Mouse (Mus musculus) spleen, postnatal 0 days (tissue): ENCODE measurements around the gene Gpi1. TPM values are rescaled to one million over a fixed set of nuclear protein-coding genes. Genes with fewer than 3 reads are reported as not detected.

Experiments used
- polyA plus RNA-seq: library from polyadenylated mRNA; unstranded; fragments of >200 nt; fragmentation: Nextera tagmentation; extraction: Ambion mirVana; gene quantifications from 2 replicates; pipeline ENCODE4 v1.2.1, GENCODE M21; 2015

Gene Gpi1
- 145 and 176 TPM in 2 replicates for polyA plus RNA-seq

DNA sequence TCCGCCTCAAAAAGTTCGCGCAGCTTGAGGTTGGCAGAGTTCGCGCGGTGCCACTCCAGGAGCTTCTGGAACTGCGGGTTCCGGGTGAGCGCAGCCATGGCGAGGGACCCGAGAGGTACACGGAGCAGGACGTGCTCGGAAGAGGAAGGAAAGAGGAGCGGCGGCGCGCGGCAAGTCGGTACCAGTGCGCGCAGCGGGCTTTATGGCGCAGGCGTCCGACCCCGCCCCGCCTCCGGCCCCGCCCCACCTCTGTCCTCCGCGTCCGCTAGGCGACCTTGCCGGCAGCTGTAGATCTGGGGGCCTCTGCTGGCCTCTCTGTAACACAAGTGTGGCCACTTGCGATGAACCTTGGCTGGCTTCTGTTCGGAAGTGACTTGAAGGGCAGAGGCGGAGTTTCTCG, at the start of gene Gpi1:
Gene Gpi1, minus strand, starts transcription at position 221 of the 400 bp plus-strand sequence.

DNA sequence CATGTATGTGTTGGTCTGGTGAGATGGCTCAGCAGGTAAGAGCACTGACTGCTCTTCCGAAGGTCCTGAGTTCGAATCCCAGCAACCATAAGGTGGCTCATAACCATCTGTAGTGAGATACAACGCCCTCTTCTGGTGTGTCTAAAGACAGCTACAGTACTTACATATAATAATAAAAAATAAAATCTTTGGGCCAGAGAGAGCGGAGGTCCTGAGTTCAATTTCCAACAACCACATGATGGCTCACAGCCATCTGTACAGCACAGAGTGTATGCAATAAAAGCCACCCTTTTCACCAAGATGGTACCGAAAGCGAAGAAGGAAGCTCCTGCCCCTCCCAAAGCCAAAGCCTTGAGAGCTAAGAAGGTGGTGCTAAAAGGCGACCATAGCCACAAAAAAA, 20.6 kb upstream of the Gpi1 start, which contains the start of gene Gm6096:
Gene Gm6096, plus strand, starts transcription at position 301 of the 400 bp plus-strand sequence.

GRCm38 (mm10) chr7:34196132-34197128, 33.7 kb downstream of the Gpi1 start, which contains the start of gene Pdcd2l:
Gene Pdcd2l, minus strand, starts transcription at chr7:34196661.

DNA sequence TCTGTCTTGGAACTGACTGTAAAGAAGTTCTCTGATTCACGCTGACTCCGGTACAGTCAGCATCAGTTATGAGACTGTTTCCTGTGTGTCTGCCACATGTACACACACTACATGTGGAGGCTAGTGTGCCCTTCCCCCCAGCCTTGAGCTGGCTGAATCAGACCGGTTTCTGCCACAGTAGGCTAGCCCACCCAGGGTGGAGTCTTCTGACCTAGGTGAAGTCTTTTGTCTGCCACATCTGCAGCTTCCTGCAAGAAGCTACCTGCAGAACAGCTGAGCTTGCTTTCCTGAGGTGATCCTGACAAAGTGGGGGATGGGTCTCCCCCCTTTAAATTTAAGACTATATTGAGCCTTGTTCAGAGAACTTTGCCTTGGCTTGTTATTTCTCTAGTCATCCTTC, 60.7 kb downstream of the Gpi1 start, which contains the start of gene Uba2:
Gene Uba2, minus strand, starts transcription at position 146 of the 400 bp plus-strand sequence.

Other genes with a start within 250 kb of the Gpi1 start
- gene Scgb2b27, start 216.4 kb downstream of the Gpi1 start, polyA plus RNA-seq: not detected in 2 replicates
- not detected in 2 replicates for gene Scgb1b27, start 208.9 kb downstream of the Gpi1 start, polyA plus RNA-seq
- gene Scgb1b30, start 134.9 kb downstream of the Gpi1 start, polyA plus RNA-seq: not detected in 2 replicates
- gene Wtip, start 97.1 kb downstream of the Gpi1 start, polyA plus RNA-seq: 1.5 and 2.4 TPM in 2 replicates
- gene Uba2, start 60.7 kb downstream of the Gpi1 start, polyA plus RNA-seq: 115 and 117 TPM in 2 replicates
- gene Pdcd2l, start 33.7 kb downstream of the Gpi1 start, polyA plus RNA-seq: 23.1 and 30.8 TPM in 2 replicates
- not detected in 2 replicates for gene Gm6096, start 20.7 kb upstream of the Gpi1 start, polyA plus RNA-seq
- gene 4931406P16Rik, start 83.2 kb upstream of the Gpi1 start, polyA plus RNA-seq: 22.4 and 23.3 TPM in 2 replicates
- 59.4 and 59.7 TPM in 2 replicates for gene Lsm14a, start 163.0 kb upstream of the Gpi1 start, polyA plus RNA-seq